18 mouse cellular contexts compared by ENCODE assay signal in the genomic region with DNA sequence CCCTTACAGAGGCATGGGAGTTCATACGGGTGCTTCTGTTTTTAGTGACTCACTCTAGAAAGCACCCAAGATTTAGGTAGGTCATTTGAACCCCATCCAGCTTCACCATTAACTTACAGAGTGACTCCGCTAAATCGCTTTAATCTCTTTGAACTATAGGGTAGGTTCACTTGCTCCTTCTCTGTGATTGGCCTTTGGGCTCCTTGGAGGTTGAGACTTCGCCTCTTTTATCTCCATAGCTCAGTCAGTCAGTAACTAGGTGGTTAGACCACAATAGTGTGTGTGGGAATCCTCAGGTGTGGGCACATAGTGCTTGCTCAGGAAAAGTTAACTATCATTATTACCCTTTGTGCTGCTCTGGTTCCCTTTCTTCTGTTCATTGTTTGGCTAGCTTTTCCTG. TPM values are rescaled to one million over a fixed set of nuclear protein-coding genes. Genes with fewer than 3 reads are reported as not detected.
A peak's percentile ranks its signal among the peaks of the same experiment; 100 is the strongest.
DNase-seq lines count a peak whose midpoint lies in the region; ATAC-seq and TF ChIP-seq lines count a peak whose summit lies in the region.
"Had no signal": no experiment of that assay in that cellular context is flagged by ENCODE, and none has a peak within 500 bp of the region (broad histone marks: within the 10 kb centered on the region; RNA-seq: fewer than 3 reads in every experiment).

No protein-coding gene starts in this region.

- no peak overlapping the region for H3K4me2 ChIP-seq in forebrain, embryonic 11.5 days (ENCODE audit: low read depth, low read length, severe bottlenecking)
- H3K4me2 ChIP-seq in kidney, embryonic 16.5 days (replicated peaks; ENCODE audit: low read depth, low read length): no peak overlapping the region
- no peak overlapping the region for H3K4me2 ChIP-seq in intestine, embryonic 16.5 days (ENCODE audit: low read depth, low read length)
- no peak overlapping the region for H3K4me2 ChIP-seq in stomach, postnatal 0 days (replicated peaks; ENCODE audit: low read depth)
- H3K4me2 ChIP-seq: heart, embryonic 12.5 days; neural tube, embryonic 12.5 days had no signal

- 60% methylated on average over 4 of the region's 4 CpGs for WGBS in forebrain, embryonic 10.5 days
- 54% methylated on average over 4 of the region's 4 CpGs for WGBS in forebrain, embryonic 11.5 days
- 35% methylated on average over 4 of the region's 4 CpGs for WGBS in kidney, embryonic 16.5 days
- WGBS in intestine, embryonic 16.5 days: 52% methylated on average over 4 of the region's 4 CpGs
- 46% methylated on average over 4 of the region's 4 CpGs for WGBS in stomach, postnatal 0 days

- H3K9me3 ChIP-seq in forebrain, embryonic 10.5 days: no peaks in the 10 kb centered on the region
- no peaks in the 10 kb centered on the region for H3K9me3 ChIP-seq in forebrain, embryonic 11.5 days (ENCODE audit: control insufficient read depth, low read length)
- H3K9me3 ChIP-seq in kidney, embryonic 16.5 days (ENCODE audit: low read length): no peaks in the 10 kb centered on the region
- H3K9me3 ChIP-seq in intestine, embryonic 16.5 days (ENCODE audit: control insufficient read depth, low read length): no peaks in the 10 kb centered on the region
- H3K9me3 ChIP-seq in stomach, postnatal 0 days (ENCODE audit: control insufficient read depth, low read length): no peaks in the 10 kb centered on the region
- H3K9me3 ChIP-seq: heart, embryonic 12.5 days; neural tube, embryonic 12.5 days had no signal

- ATAC-seq in forebrain, embryonic 11.5 days (replicated peaks; ENCODE audit: low FRiP score): no peak
- ATAC-seq in kidney, embryonic 16.5 days (ENCODE audit: low FRiP score, low TSS enrichment): peak; percentile 55; the same call in 1 of the 2 replicates
- peak; percentile 88 for ATAC-seq in intestine, embryonic 16.5 days
- peak; percentile 58 for ATAC-seq in stomach, postnatal 0 days (ENCODE audit: low FRiP score, low TSS enrichment)

- peaks cover 92% of the 10 kb centered on the region for H3K4me1 ChIP-seq in forebrain, embryonic 10.5 days
- peaks cover 6% of the 10 kb centered on the region; the same call in 1 of the 2 replicates for H3K4me1 ChIP-seq in forebrain, embryonic 11.5 days (replicated peaks; ENCODE audit: control insufficient read depth, insufficient read depth, low read length)
- peaks cover 46% of the 10 kb centered on the region for H3K4me1 ChIP-seq in kidney, embryonic 16.5 days (ENCODE audit: insufficient read depth, low read length)
- peaks cover 54% of the 10 kb centered on the region for H3K4me1 ChIP-seq in intestine, embryonic 16.5 days (ENCODE audit: control insufficient read depth, insufficient read depth, low read length)
- peaks cover 11% of the 10 kb centered on the region for H3K4me1 ChIP-seq in stomach, postnatal 0 days (replicated peaks; ENCODE audit: control insufficient read depth, insufficient read depth)

- H3K27me3 ChIP-seq in forebrain, embryonic 10.5 days (ENCODE audit: poor library complexity, severe bottlenecking): no peaks in the 10 kb centered on the region
- no peaks in the 10 kb centered on the region for H3K27me3 ChIP-seq in forebrain, embryonic 11.5 days (ENCODE audit: control insufficient read depth, insufficient read depth, low read length)
- no peaks in the 10 kb centered on the region; the same call in 1 of the 2 replicates for H3K27me3 ChIP-seq in kidney, embryonic 16.5 days (ENCODE audit: insufficient read depth, low read length)
- no peaks in the 10 kb centered on the region for H3K27me3 ChIP-seq in intestine, embryonic 16.5 days (replicated peaks; ENCODE audit: control insufficient read depth, insufficient read depth, low read length)
- no peaks in the 10 kb centered on the region for H3K27me3 ChIP-seq in stomach, postnatal 0 days (ENCODE audit: control insufficient read depth, insufficient read depth, low read length)
- H3K27me3 ChIP-seq: CH12.LX; heart, embryonic 12.5 days; neural tube, embryonic 12.5 days had no signal

- TF ChIP-seq EP300 in stomach, postnatal 0 days (optimal IDR thresholded peaks at IDR 0.05): no peak

- DNase-seq in forebrain, embryonic 10.5 days (ENCODE audit: extremely low spot score, low spot score): no peak
- no peak for DNase-seq in forebrain, embryonic 11.5 days (ENCODE audit: low spot score)
- no peak for DNase-seq in kidney, postnatal 14 days
- no peak for DNase-seq in stomach, postnatal 0 days (ENCODE audit: low spot score)
- DNase-seq in adrenal gland, postnatal 4 days (ENCODE audit: low spot score in 2 of 2): no peak
- no peak for DNase-seq in adipocyte (ENCODE audit: low spot score)
- DNase-seq: adrenal gland, adult 8-10 months; cerebellum, adult 18-20 months; cerebellum, postnatal 36 days; gastrocnemius, postnatal 36 days; heart, postnatal 36 days; kidney, postnatal 10 days; lung, postnatal 14 days had no signal

- peak overlapping the region; percentile 64; the same call in 1 of the 2 replicates for H3K27ac ChIP-seq in forebrain, embryonic 10.5 days
- no peak overlapping the region for H3K27ac ChIP-seq in forebrain, embryonic 11.5 days (ENCODE audit: low read depth, low read length)
- H3K27ac ChIP-seq in kidney, embryonic 16.5 days (ENCODE audit: low read length): peak overlapping the region; percentile 58
- H3K27ac ChIP-seq in intestine, embryonic 16.5 days (ENCODE audit: low read length): peak overlapping the region; percentile 64
- H3K27ac ChIP-seq in stomach, postnatal 0 days (replicated peaks): peak overlapping the region; percentile 13
- H3K27ac ChIP-seq: neural tube, embryonic 12.5 days had no signal

- H3K4me3 ChIP-seq in forebrain, embryonic 10.5 days: no peak overlapping the region
- H3K4me3 ChIP-seq in forebrain, embryonic 11.5 days (ENCODE audit: low read depth, low read length): no peak overlapping the region
- no peak overlapping the region for H3K4me3 ChIP-seq in kidney, embryonic 16.5 days (ENCODE audit: low read length)
- no peak overlapping the region for H3K4me3 ChIP-seq in intestine, embryonic 16.5 days (ENCODE audit: low read length)
- H3K4me3 ChIP-seq in stomach, postnatal 0 days (ENCODE audit: low read depth, low read length): no peak overlapping the region
- H3K4me3 ChIP-seq: heart, embryonic 12.5 days; neural tube, embryonic 12.5 days had no signal

- no peak for TF ChIP-seq CTCF in stomach, postnatal 0 days (IDR thresholded peaks at IDR 0.05; ENCODE audit: low read depth)

- no peak overlapping the region for H3K9ac ChIP-seq in forebrain, embryonic 11.5 days (ENCODE audit: low read length)
- no peak overlapping the region for H3K9ac ChIP-seq in kidney, embryonic 16.5 days (replicated peaks; ENCODE audit: low read length)
- H3K9ac ChIP-seq in intestine, embryonic 16.5 days (ENCODE audit: low read depth, low read length): no peak overlapping the region
- H3K9ac ChIP-seq in stomach, postnatal 0 days (ENCODE audit: low read length): no peak overlapping the region
- H3K9ac ChIP-seq: heart, embryonic 12.5 days; neural tube, embryonic 12.5 days had no signal

- peaks cover 37% of the 10 kb centered on the region for H3K36me3 ChIP-seq in forebrain, embryonic 10.5 days (replicated peaks)
- peaks cover 2% of the 10 kb centered on the region; the same call in 1 of the 2 replicates for H3K36me3 ChIP-seq in forebrain, embryonic 11.5 days (ENCODE audit: control insufficient read depth, insufficient read depth, low read length)
- peaks cover 11% of the 10 kb centered on the region for H3K36me3 ChIP-seq in kidney, embryonic 16.5 days (ENCODE audit: insufficient read depth, low read length)
- H3K36me3 ChIP-seq in intestine, embryonic 16.5 days (ENCODE audit: control insufficient read depth, insufficient read depth, low read length): no peaks in the 10 kb centered on the region; the same call in 1 of the 2 replicates
- H3K36me3 ChIP-seq in stomach, postnatal 0 days (ENCODE audit: control insufficient read depth, insufficient read depth, low read length): peaks cover 2% of the 10 kb centered on the region; the same call in 1 of the 2 replicates

RNA-seq across cellular contexts. Expression of gene Plpp3, which starts 33.7 kb away (rescaled TPM):
- polyA plus RNA-seq in forebrain, embryonic 10.5 days (2016; fragmentation: Nextera tagmentation; extraction: Ambion mirVana): 57.2 and 59.4 TPM in 2 replicates
- 69.9 and 71.6 TPM in 2 replicates for polyA plus RNA-seq in forebrain, embryonic 11.5 days (2014; fragmentation: Nextera tagmentation; extraction: Ambion mirVana)
- 69.2 and 76.3 TPM in 2 replicates for polyA plus RNA-seq in kidney, embryonic 16.5 days (2015; fragmentation: Nextera tagmentation; extraction: Ambion mirVana)
- 46.0 and 48.4 TPM in 2 replicates for polyA plus RNA-seq in intestine, embryonic 16.5 days (2015; fragmentation: Nextera tagmentation; extraction: Ambion mirVana)
- polyA plus RNA-seq in stomach, postnatal 0 days (2015; fragmentation: Nextera tagmentation; extraction: Ambion mirVana): 60.2 and 64.4 TPM in 2 replicates
- total RNA-seq in adrenal gland, postnatal 4 days (2021): 100 to 1,000 TPM; 231 to 252 TPM
